Mouse (Mus musculus) kidney, adult 2 months (tissue): ENCODE data around the gene Rpl27a. TPM values are rescaled to one million over a fixed set of nuclear protein-coding genes. Genes with fewer than 3 reads are reported as not detected.

Source experiments
- DNase-seq: peaks from one replicate; pipeline ENCODE4 v3.0.0; 2021
- H3K27ac ChIP-seq: fragments of 200-500 bp; 2 replicates; pipeline ENCODE4 v1.5.1; 2012; ENCODE audit warnings: low read depth, low read length, control low read depth, inconsistent platforms; ENCODE audit not compliant: insufficient read depth
- H3K27me3 ChIP-seq: fragments of 200-500 bp; replicated peaks from 2 replicates; pipeline ENCODE4 v1.6.1; 2012; ENCODE audit warnings: mild to moderate bottlenecking, moderate library complexity, low read length, inconsistent platforms; ENCODE audit not compliant: control insufficient read depth, insufficient read depth
- H3K36me3 ChIP-seq: fragments of 200-500 bp; 2 replicates; pipeline ENCODE4 v1.6.1; 2012; ENCODE audit warnings: mild to moderate bottlenecking, moderate library complexity, low read length, inconsistent platforms; ENCODE audit not compliant: control insufficient read depth, insufficient read depth
- H3K4me1 ChIP-seq: fragments of 200-500 bp; 2 replicates; pipeline ENCODE4 v1.6.1; 2011; ENCODE audit warnings: low read length; ENCODE audit not compliant: control insufficient read depth, insufficient read depth
- H3K4me3 ChIP-seq: fragments of 200-500 bp; 2 replicates; pipeline ENCODE4 v1.5.1; 2011; ENCODE audit warnings: mild to moderate bottlenecking, low read depth, low read length, control low read depth; ENCODE audit not compliant: insufficient read depth
- CTCF ChIP-seq: fragments of 200-500 bp; conservative IDR thresholded peaks from 2 replicates; pipeline ENCODE4 v1.5.1; 2011; ENCODE audit warnings: low read depth, mild to moderate bottlenecking, control low read depth, low read length, moderate library complexity, mixed read lengths; ENCODE audit not compliant: insufficient read depth, insufficient read length
- POLR2A ChIP-seq: fragments of 200-500 bp; IDR thresholded peaks from one replicate; pipeline ENCODE4 v1.6.1; 2011; ENCODE audit warnings: low read depth, low read length, control low read depth
- WGBS: fragments of 180-500 bp; shearing (Covaris S2); methylation state at CpG from one replicate; pipeline ENCODE4 v1.1.7; 2018; 5-methylcytosine and 5-hydroxymethylcytosine counted together
- polyA plus RNA-seq: library from polyadenylated mRNA; depleted of rRNA; stranded (reverse); fragments of >200 nt; gene quantifications from 2 replicates; pipeline ENCODE4 v1.2.3, GENCODE M21; 2012

The Rpl27a gene
- polyA plus RNA-seq, 1 experiment: 374 TPM

- peaks cover 18% of the 10 kb centered on the region; the same call in 1 of the 2 replicates for H3K4me1 ChIP-seq
- H3K36me3 ChIP-seq: peaks cover 3% of the 10 kb centered on the region; the same call in 1 of the 2 replicates
- no peak overlapping the region for H3K4me3 ChIP-seq
- H3K27me3 ChIP-seq: no peaks in the 10 kb centered on the region
- no peak overlapping the region for H3K27ac ChIP-seq
- no peak for DNase-seq
- TF ChIP-seq CTCF: no peak
- TF ChIP-seq POLR2A: no peak
- 83% methylated on average over 3 of the region's 3 CpGs for WGBS
Measured at GRCm38 (mm10) chr7:109524763-109525162, 5.8 kb downstream of the Rpl27a start.

GRCm38 (mm10) chr7:109525740-109526663 lies 7.1 kb downstream of the Rpl27a start:
- peaks cover 14% of the 10 kb centered on the region; the same call in 1 of the 2 replicates for H3K4me1 ChIP-seq
- peak; percentile 78 for DNase-seq
- no peak overlapping the region for H3K4me3 ChIP-seq
- peaks cover 2% of the 10 kb centered on the region; the same call in 1 of the 2 replicates for H3K36me3 ChIP-seq
- H3K27ac ChIP-seq: peak overlapping the region; percentile 58
- WGBS: 49% methylated on average over 16 of the region's 16 CpGs
- TF ChIP-seq POLR2A: no peak
- no peak for TF ChIP-seq CTCF
- no peaks in the 10 kb centered on the region for H3K27me3 ChIP-seq

- TF ChIP-seq POLR2A: no peak
- no peak for TF ChIP-seq CTCF
- 66% methylated on average over 3 of the region's 3 CpGs for WGBS
- Histone ChIP-seq H3K4me1 (peaks cover 14% of the 10 kb centered on the region; the same call in 1 of the 2 replicates), H3K27me3 (no peaks in the 10 kb centered on the region), H3K36me3 (no peaks in the 10 kb centered on the region; the same call in 1 of the 2 replicates), H3K4me3 (no peak overlapping the region), H3K27ac (no peak overlapping the region)
- DNase-seq: no peak
Measured at GRCm38 (mm10) chr7:109527536-109527935, 8.6 kb downstream of the Rpl27a start.

- DNase-seq: peak; percentile 60
- H3K4me3 ChIP-seq: no peak overlapping the region
- WGBS: 21% methylated on average over 3 of the region's 3 CpGs
- peaks cover 14% of the 10 kb centered on the region; the same call in 1 of the 2 replicates for H3K4me1 ChIP-seq
- no peaks in the 10 kb centered on the region for H3K27me3 ChIP-seq
- H3K36me3 ChIP-seq: no peaks in the 10 kb centered on the region; the same call in 1 of the 2 replicates
- TF ChIP-seq CTCF: peak; percentile 62
- TF ChIP-seq POLR2A: no peak
- no peak overlapping the region for H3K27ac ChIP-seq
Measured at GRCm38 (mm10) chr7:109528356-109528755, 9.4 kb downstream of the Rpl27a start.

- Histone ChIP-seq H3K27me3 (no peaks in the 10 kb centered on the region), H3K27ac (no peak overlapping the region), H3K4me1 (peaks cover 14% of the 10 kb centered on the region; the same call in 1 of the 2 replicates), H3K4me3 (no peak overlapping the region), H3K36me3 (no peaks in the 10 kb centered on the region; the same call in 1 of the 2 replicates)
- TF ChIP-seq POLR2A (no peak), CTCF (no peak)
- 78% methylated on average over 2 of the region's 2 CpGs for WGBS
- no peak for DNase-seq
Measured at GRCm38 (mm10) chr7:109529741-109530140, 10.8 kb downstream of the Rpl27a start.

- no peaks in the 10 kb centered on the region for H3K27me3 ChIP-seq
- H3K36me3 ChIP-seq: no peaks in the 10 kb centered on the region
- no peak overlapping the region for H3K27ac ChIP-seq
- no peak for DNase-seq
- TF ChIP-seq CTCF (no peak), POLR2A (no peak)
- H3K4me1 ChIP-seq: peaks cover under 1% of the 10 kb centered on the region; the same call in 1 of the 2 replicates
- 74% methylated on average over 5 of the region's 5 CpGs for WGBS
- no peak overlapping the region for H3K4me3 ChIP-seq
Measured at GRCm38 (mm10) chr7:109531501-109531900, 12.6 kb downstream of the Rpl27a start.

GRCm38 (mm10) chr7:109532691-109533090 lies 13.7 kb downstream of the Rpl27a start:
- DNase-seq: no peak
- WGBS: 66% methylated on average over 3 of the region's 3 CpGs
- H3K4me3 ChIP-seq: no peak overlapping the region
- no peak for TF ChIP-seq CTCF
- TF ChIP-seq POLR2A: no peak
- H3K27me3 ChIP-seq: no peaks in the 10 kb centered on the region
- no peaks in the 10 kb centered on the region for H3K36me3 ChIP-seq
- no peak overlapping the region for H3K27ac ChIP-seq
- no peaks in the 10 kb centered on the region for H3K4me1 ChIP-seq
